Mouse (Mus musculus) embryonic facial prominence, embryonic 15.5 days (tissue): ENCODE measurements around the gene Mrps23. TPM values are rescaled to one million over a fixed set of nuclear protein-coding genes. Genes with fewer than 3 reads are reported as not detected.

Experiments
- ATAC-seq: fragments of 200-750 bp; cut with Nextera tagmentation; 2 replicates; pipeline ENCODE4 v1.8.0; 2017; ENCODE audit warnings: low read depth, moderate TSS enrichment; ENCODE audit not compliant: insufficient number of reproducible peaks, low FRiP score, low TSS enrichment
- H3K27ac ChIP-seq: fragments of 300-500 bp; sonication (generic); replicated peaks from 2 replicates; pipeline ENCODE4 v1.5.1; 2015; ENCODE audit warnings: mild to moderate bottlenecking, inconsistent platforms
- H3K27me3 ChIP-seq: fragments of 300-500 bp; sonication (generic); 2 replicates; pipeline ENCODE4 v1.6.1; 2015; ENCODE audit warnings: inconsistent platforms
- H3K36me3 ChIP-seq: fragments of 300-500 bp; sonication (generic); 2 replicates; pipeline ENCODE4 v1.6.1; 2015; ENCODE audit warnings: mild to moderate bottlenecking, inconsistent platforms
- H3K4me1 ChIP-seq: fragments of 300-500 bp; sonication (generic); 2 replicates; pipeline ENCODE4 v1.6.1; 2015; ENCODE audit warnings: inconsistent platforms
- H3K4me2 ChIP-seq: fragments of 300-500 bp; sonication (generic); replicated peaks from 2 replicates; pipeline ENCODE4 v1.6.1; 2015; ENCODE audit warnings: mild to moderate bottlenecking, inconsistent platforms
- H3K4me3 ChIP-seq: fragments of 300-500 bp; sonication (generic); replicated peaks from 2 replicates; pipeline ENCODE4 v1.5.1; 2015; ENCODE audit warnings: mild to moderate bottlenecking, inconsistent platforms
- H3K9ac ChIP-seq: fragments of 300-500 bp; sonication (generic); 2 replicates; pipeline ENCODE4 v1.6.1; 2015; ENCODE audit warnings: inconsistent platforms
- H3K9me3 ChIP-seq: fragments of 300-500 bp; sonication (generic); replicated peaks from 2 replicates; pipeline ENCODE4 v1.6.1; 2016; ENCODE audit warnings: inconsistent platforms
- WGBS: fragments of 180-500 bp; shearing (Covaris S2); methylation state at CpG from one replicate; pipeline ENCODE4 v1.1.7; 2015; 5-methylcytosine and 5-hydroxymethylcytosine counted together
- polyA plus RNA-seq: library from polyadenylated mRNA; unstranded; fragments of >200 nt; fragmentation: Nextera tagmentation; extraction: Ambion mirVana; gene quantifications from 2 replicates; pipeline ENCODE4 v1.2.1, GENCODE M21; 2015

Mrps23 gene
- 58.4 and 61.6 TPM in 2 replicates for polyA plus RNA-seq

DNA sequence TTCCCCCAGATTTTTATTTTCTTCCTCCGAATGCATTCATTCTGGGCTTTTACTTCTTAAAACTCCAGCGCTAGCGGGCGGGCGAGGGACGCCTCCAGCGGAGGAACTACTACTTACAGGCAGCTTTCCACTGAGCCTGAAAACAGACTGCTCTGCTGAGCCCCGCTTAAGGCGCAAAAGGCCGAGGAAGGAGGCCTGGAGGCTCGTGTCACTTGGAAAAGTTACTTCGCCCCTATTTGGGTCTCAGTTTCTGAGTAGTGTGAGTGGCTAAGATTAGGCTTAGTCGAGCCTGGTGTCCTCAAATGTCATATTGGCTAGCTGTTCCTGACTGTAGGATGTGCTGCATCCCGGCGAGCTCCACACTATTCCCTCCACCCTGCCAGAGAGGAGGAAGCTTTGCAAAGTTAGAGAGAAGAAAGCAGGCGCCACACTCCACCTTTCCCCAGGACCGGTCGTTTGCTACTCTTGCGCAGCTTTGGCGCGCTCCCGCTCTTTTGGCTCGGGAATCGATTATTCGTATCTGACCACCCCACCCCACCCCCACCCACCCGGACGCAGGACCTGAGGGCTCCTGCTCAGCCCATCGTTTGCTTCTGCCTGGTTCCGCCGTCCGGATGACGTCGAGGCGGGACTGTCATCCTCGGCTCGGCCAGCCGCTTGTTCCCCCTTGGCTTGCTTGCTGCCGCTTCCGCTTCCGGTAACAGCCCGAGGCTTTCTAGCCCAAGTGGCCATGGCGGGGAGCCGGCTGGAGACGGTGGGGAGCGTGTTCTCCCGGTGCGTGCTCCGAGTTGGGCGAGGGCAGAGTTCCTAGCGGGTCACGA is at the start of gene Mrps23:
TSS of gene Mrps23 (plus strand) at position 677 of the 821 bp plus-strand sequence.
- Histone ChIP-seq H3K4me2 (peak within 1 kb of the TSS; percentile 78), H3K9me3 (no peaks in the 10 kb centered on the region), H3K9ac (peak within 1 kb of the TSS; percentile 71), H3K27ac (peak within 1 kb of the TSS; percentile 91), H3K36me3 (peaks cover 9% of the 10 kb centered on the region), H3K27me3 (no peaks in the 10 kb centered on the region), H3K4me3 (peak within 1 kb of the TSS; percentile 74), H3K4me1 (peaks cover 14% of the 10 kb centered on the region)
- WGBS: under 1% methylated on average over 51 of the region's 51 CpGs
- ATAC-seq: peak; percentile 93

- no peaks in the 10 kb centered on the region for H3K9me3 ChIP-seq
- H3K9ac ChIP-seq: no peak overlapping the region
- peaks cover 68% of the 10 kb centered on the region for H3K4me1 ChIP-seq
- ATAC-seq: no peak
- H3K27me3 ChIP-seq: no peaks in the 10 kb centered on the region
- H3K4me3 ChIP-seq: no peak overlapping the region
- no peak overlapping the region for H3K4me2 ChIP-seq
- H3K27ac ChIP-seq: peak overlapping the region; percentile 78
- H3K36me3 ChIP-seq: no peaks in the 10 kb centered on the region
- WGBS: 48% methylated on average over 8 of the region's 8 CpGs
Observed at GRCm38 (mm10) chr11:88154500-88154899, 49.7 kb upstream of the Mrps23 start.

DNA sequence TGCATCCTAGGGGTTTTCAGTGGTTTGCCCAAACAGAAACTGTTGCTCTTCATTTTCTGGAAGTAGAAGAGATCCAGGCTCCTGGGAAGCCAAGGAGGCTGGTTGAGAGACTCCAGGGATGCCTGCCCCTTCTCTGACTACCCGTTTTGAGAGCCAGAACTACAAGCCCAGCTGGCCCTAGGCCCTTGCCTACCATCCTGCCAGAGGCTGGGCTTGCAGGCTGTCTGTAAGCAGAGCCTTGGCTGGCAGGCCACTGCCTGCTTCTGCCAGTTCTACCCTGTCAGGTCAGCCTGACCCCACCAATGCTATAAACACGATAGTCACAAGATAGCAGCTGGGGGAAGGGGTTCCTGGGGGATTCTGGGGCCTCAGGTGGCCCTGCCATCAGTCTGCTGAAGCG is 48.7 kb upstream of the Mrps23 start:
- Histone ChIP-seq H3K36me3 (no peaks in the 10 kb centered on the region), H3K4me1 (peaks cover 76% of the 10 kb centered on the region), H3K27ac (peak overlapping the region; percentile 31; the same call in 1 of the 2 replicates), H3K9ac (no peak overlapping the region), H3K9me3 (no peaks in the 10 kb centered on the region), H3K4me2 (no peak overlapping the region), H3K27me3 (no peaks in the 10 kb centered on the region), H3K4me3 (no peak overlapping the region)
- 67% methylated on average over 3 of the region's 3 CpGs for WGBS
- ATAC-seq: no peak

DNA sequence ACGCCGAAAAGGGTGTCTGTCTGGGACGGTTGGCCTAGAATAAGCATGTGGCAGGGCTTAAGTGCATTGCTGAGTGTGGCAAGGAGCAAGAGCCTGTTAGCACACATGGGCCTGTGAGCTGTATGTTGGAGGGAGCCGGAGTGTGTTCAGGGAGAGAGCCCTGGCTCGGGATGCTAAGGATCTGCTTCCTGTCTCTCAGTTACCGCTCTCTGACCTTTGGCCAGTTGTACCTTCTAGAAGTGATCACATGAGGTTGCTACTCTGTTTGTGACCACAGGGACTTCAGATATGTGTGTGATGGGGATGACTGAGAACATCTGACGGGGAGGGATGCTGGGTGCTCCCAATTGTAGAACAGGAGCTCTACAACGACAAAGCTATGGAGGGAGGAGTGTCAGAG is 48.2 kb upstream of the Mrps23 start:
- H3K4me3 ChIP-seq: no peak overlapping the region
- no peaks in the 10 kb centered on the region for H3K27me3 ChIP-seq
- WGBS: 53% methylated on average over 8 of the region's 8 CpGs
- no peak for ATAC-seq
- H3K36me3 ChIP-seq: no peaks in the 10 kb centered on the region
- no peak overlapping the region for H3K4me2 ChIP-seq
- no peak overlapping the region; the same call in 1 of the 2 replicates for H3K27ac ChIP-seq
- H3K4me1 ChIP-seq: peaks cover 79% of the 10 kb centered on the region
- no peak overlapping the region for H3K9ac ChIP-seq
- no peaks in the 10 kb centered on the region for H3K9me3 ChIP-seq

DNA sequence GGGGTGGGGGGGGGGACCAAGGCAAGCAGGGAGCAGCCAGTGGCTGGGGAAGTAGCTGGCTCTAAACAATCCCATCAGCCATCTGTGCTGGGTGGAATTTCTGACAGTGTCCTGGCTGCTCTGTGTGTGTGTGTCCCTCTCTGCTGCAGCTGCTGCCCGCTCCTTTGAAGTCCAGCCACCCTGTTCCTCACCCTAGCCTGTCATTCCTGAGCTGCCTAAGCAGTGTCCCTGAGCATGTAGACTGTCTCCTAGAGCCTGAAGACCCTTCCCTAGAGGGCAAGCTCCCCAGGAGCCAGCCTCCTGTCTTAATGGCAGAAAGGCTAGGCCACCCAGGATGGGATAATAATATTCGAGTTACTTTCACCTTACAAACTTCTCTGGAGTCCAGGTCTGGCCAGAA is 47.8 kb upstream of the Mrps23 start:
- no peaks in the 10 kb centered on the region for H3K9me3 ChIP-seq
- no peaks in the 10 kb centered on the region for H3K27me3 ChIP-seq
- no peak for ATAC-seq
- no peak overlapping the region for H3K4me3 ChIP-seq
- H3K27ac ChIP-seq: 0 out of 2 replicates have a peak overlapping the region, but pooled peaks have one; percentile 34
- peaks cover 78% of the 10 kb centered on the region for H3K4me1 ChIP-seq
- H3K4me2 ChIP-seq: no peak overlapping the region
- no peak overlapping the region for H3K9ac ChIP-seq
- no peaks in the 10 kb centered on the region for H3K36me3 ChIP-seq
- 53% methylated on average over 2 of the region's 2 CpGs for WGBS

DNA sequence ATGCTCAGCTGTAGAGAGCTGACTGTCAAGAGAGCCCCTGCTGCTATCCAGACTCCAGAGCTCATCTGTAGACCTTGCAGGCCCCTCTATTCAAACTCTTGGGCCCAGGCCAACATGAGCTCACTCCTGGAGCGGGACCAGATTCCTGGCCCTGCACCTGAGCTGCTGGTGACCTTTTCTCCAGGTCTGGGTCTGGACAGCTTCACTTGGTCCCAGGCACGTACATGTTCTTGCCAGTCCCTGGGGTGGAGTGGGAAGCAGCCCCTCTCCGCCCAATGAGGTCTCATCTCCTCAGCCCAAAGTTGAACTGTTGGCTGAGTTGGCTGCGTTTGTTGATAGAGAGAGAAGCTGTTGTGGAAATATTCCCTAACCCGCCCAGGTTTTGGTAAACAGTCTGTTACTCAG is 45.3 kb upstream of the Mrps23 start:
- WGBS: 64% methylated on average over 5 of the region's 5 CpGs
- Histone ChIP-seq H3K4me1 (peaks cover 79% of the 10 kb centered on the region), H3K27ac (peak overlapping the region; percentile 69), H3K4me3 (no peak overlapping the region), H3K4me2 (no peak overlapping the region), H3K27me3 (no peaks in the 10 kb centered on the region), H3K9ac (no peak overlapping the region), H3K36me3 (no peaks in the 10 kb centered on the region), H3K9me3 (no peaks in the 10 kb centered on the region)
- ATAC-seq: peak; percentile 35; the same call in 1 of the 2 replicates

DNA sequence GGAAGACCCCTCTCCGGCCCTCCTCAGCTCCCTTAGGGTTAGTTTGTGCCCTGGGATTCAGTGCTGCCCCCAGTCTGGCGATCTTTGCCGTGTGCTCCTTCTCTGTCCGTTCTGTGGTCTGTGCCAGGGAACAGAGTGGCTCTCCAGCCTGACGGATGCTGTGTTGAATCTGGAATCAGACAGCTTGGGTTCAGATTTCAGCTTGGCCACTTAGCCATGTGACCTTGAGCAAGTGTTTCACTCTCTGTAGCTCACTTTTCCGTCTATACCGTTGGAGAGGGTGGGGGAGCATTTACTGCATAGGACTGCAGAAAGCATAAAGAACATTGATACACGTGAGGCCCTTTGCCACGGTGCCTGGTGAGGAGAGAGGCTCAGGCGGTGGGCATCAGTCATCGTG is 44.8 kb upstream of the Mrps23 start:
- no peak overlapping the region for H3K9ac ChIP-seq
- no peak overlapping the region for H3K4me3 ChIP-seq
- H3K4me1 ChIP-seq: peaks cover 76% of the 10 kb centered on the region
- no peaks in the 10 kb centered on the region for H3K36me3 ChIP-seq
- 57% methylated on average over 11 of the region's 11 CpGs for WGBS
- ATAC-seq: no peak
- H3K9me3 ChIP-seq: no peaks in the 10 kb centered on the region
- H3K27ac ChIP-seq: peak overlapping the region; percentile 69
- no peak overlapping the region for H3K4me2 ChIP-seq
- H3K27me3 ChIP-seq: no peaks in the 10 kb centered on the region

GRCm38 (mm10) chr11:88160316-88160715 is 43.9 kb upstream of the Mrps23 start:
- no peaks in the 10 kb centered on the region for H3K36me3 ChIP-seq
- H3K27me3 ChIP-seq: no peaks in the 10 kb centered on the region
- H3K4me2 ChIP-seq: no peak overlapping the region
- no peak overlapping the region for H3K4me3 ChIP-seq
- H3K9me3 ChIP-seq: no peaks in the 10 kb centered on the region
- no peak overlapping the region for H3K9ac ChIP-seq
- H3K4me1 ChIP-seq: peaks cover 76% of the 10 kb centered on the region
- no peak for ATAC-seq
- 57% methylated on average over 5 of the region's 5 CpGs for WGBS
- H3K27ac ChIP-seq: peak overlapping the region; percentile 66

DNA sequence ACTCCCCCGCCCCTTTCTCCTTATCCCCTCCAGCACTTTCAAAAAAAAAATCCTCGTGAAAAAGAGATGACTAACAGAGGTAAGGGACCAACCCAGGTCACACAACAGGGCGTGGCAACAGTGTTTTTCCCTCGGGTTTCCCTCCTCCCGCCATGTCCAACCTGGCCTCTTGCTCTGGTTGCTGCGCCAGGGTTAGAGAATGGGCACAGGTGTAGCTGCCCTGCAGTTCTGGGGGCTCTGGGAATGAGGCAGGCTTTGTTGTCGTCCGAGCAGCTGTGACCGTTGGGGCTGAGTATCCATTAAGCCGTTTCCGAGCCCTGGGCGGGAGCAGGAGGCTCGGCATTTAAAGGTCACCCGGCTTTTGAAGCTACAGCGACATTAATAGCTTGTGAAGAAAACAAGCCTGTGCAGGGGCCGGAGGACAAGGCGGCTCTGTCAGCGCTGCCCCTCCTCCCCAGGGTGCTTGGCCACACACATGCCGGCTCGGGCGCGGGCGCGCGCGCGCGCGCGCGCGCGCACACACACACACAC is 43.1 kb upstream of the Mrps23 start:
- ATAC-seq: peak; percentile 20; the same call in 1 of the 2 replicates
- Histone ChIP-seq H3K9me3 (no peaks in the 10 kb centered on the region), H3K27me3 (no peaks in the 10 kb centered on the region), H3K4me1 (peaks cover 76% of the 10 kb centered on the region), H3K4me2 (peak overlapping the region; percentile 71), H3K4me3 (peak overlapping the region; percentile 34), H3K27ac (peak overlapping the region; percentile 66), H3K9ac (no peak overlapping the region), H3K36me3 (no peaks in the 10 kb centered on the region)
- WGBS: 1% methylated on average over 16 of the region's 33 CpGs

DNA sequence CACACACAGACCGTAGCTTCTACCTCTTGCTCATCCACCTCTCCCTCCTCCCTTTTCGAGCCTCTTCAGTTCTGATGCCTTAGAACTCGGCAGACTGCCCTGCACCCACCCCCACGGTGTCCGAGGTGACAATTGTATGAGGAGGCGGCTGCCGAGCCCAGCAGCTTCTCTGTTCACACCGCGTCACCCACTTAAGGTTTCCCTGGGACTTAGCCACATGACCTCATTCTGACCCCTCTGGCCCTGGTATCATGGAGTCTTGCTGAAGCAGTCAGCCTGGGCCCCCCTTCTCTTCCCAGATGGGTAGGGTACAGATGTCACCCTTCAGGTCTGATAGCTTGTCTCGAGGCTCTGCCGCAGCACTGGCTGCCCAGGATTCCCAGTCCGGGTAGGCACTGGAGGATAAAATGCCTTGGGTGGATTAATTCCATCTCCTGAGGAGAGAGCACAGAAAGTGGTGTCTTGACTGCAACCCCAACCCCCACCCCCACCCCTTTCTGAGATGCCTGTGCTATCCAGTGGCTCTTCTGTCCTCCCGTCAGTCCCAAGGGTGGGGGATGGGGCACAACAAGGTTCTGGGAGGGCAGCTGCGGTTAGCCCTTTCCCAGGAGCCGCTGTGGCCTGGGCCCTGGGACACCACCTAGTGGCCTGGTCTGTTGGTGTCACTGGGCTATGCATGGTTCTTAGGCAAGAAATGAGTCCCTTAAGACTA is 42.4 kb upstream of the Mrps23 start:
- Histone ChIP-seq H3K27ac (peak overlapping the region; percentile 48; the same call in 1 of the 2 replicates), H3K9me3 (no peaks in the 10 kb centered on the region), H3K36me3 (no peaks in the 10 kb centered on the region), H3K4me3 (peak overlapping the region; percentile 34), H3K9ac (no peak overlapping the region), H3K27me3 (no peaks in the 10 kb centered on the region), H3K4me1 (peaks cover 76% of the 10 kb centered on the region), H3K4me2 (peak overlapping the region; percentile 71)
- WGBS: 9% methylated on average over 15 of the region's 15 CpGs
- peak; percentile 43; the same call in 1 of the 2 replicates for ATAC-seq

GRCm38 (mm10) chr11:88162740-88163139 is 41.4 kb upstream of the Mrps23 start:
- Histone ChIP-seq H3K9me3 (no peaks in the 10 kb centered on the region), H3K9ac (no peak overlapping the region), H3K4me3 (no peak overlapping the region), H3K27me3 (no peaks in the 10 kb centered on the region), H3K27ac (no peak overlapping the region), H3K4me2 (no peak overlapping the region), H3K4me1 (peaks cover 72% of the 10 kb centered on the region), H3K36me3 (no peaks in the 10 kb centered on the region)
- WGBS: 66% methylated on average over 4 of the region's 4 CpGs
- no peak for ATAC-seq
